Mouse (Mus musculus): ENCODE data around the gene Mettl1. TPM values are rescaled to one million over a fixed set of nuclear protein-coding genes. Genes with fewer than 3 reads are reported as not detected.
"Not testable (repeated sequence)": the region's sequence is repeated elsewhere in the genome, so short reads cannot be mapped to it uniquely, and the experiment has no call there.

The Mettl1 gene
- polyA plus RNA-seq, 1 experiment from 2014 or later, result 54.3 TPM

DNA sequence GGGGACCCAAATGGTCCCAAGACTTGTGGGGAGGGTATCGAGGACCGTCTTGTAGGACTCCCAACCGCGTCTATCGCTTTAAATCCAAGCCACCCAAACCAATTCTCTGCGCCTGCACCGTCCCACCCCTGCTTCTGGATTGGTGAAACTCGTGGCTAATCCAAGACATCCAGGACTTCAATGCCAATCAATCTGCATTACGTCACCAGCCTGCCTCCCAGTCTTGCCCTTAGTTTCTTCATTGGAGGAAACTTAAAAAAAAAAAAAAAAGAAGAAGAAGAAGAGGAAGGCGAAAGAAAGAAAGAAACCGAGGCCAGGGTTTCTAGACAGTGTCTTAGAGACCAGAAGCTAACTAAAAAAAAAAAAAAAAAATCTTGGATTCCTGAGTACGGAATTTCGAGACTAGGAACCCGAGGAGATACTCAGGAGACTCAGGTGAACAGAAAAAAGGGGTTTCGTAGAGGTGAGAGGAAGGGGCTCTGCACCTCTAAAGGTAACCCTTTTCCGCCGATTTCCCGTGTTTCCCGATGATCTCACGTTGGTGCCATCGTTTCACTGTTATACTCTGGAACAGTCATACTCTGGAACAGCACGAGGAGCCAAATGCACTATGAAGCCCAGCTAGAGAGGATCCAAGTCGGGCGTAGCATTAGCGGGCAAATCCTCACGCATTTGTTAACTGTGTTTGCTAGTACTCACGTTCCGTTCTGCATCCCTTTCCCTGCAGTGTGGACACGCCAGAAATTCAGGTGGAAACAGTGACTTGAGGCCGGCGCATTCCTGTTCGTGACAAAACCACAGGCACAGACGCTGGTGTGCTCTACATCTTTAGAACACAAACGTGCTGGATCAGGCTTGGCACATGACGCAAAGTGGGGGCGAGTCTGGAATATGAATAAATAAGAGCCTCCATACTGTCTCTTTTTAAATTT lies 29.2 kb downstream of the Mettl1 start, which contains the start of gene Tspan31:
Tspan31 (minus strand) TSS at position 75 of the 932 bp plus-strand sequence.
- Histone ChIP-seq H3K4me3 (replicated peaks) (peak within 1 kb of the TSS; percentile 70), H3K4me1 (peaks cover 19% of the 10 kb centered on the region), H3K36me3 (peaks cover 26% of the 10 kb centered on the region), H3K27me3 (replicated peaks) (peaks cover 6% of the 10 kb centered on the region; the same call in 1 of the 2 replicates), H3K9me3 (no peaks in the 10 kb centered on the region), H3K27ac (peak within 1 kb of the TSS; percentile 95), H3K4me2 (peak within 1 kb of the TSS; percentile 81), H3K9ac (peak within 1 kb of the TSS; percentile 67)
- WGBS, result 1% methylated on average over 36 of the region's 36 CpGs
- peak; percentile 88 for ATAC-seq (ENCODE audit: insufficient read depth, low FRiP score, low read depth)

DNA sequence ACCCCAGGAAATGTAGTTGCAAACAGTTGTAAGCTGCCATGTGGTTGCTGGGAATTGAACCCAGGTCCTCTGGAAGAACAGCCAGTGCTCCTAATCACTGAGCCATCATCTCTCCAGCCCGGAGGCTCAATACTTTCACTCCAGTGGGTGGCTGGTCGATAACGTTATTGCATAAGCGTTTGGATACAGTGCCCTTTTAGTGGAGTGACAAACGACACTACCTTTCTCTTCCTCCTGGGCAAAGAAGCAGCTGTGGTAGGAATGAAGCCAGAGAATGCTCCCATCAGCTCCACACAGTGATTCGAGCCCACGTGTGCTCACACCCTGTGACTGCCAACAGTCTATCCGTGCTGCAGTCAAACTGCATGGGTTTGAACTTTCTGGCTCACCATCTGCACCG lies 30.0 kb downstream of the Mettl1 start:
- peak overlapping the region; percentile 70 for H3K4me3 ChIP-seq (replicated peaks)
- 69% methylated on average over 9 of the region's 9 CpGs for WGBS

DNA sequence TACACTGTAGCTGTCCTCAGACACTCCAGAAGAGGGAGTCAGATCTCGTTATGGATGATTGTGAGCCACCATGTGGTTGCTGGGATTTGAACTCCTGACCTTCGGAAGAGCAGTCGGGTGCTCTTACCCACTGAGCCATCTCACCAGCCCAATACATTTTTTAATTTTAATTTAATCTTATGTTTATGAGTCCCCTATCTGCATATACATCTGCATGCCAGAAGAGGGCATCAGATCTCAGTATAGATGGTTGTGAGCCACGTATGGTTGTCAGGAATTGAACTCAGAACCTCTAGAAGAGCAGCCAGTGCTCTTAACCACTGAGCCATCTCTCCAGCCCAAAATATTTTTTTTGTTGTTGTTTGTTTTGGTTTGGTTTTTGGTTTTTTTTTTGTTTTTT lies 31.1 kb downstream of the Mettl1 start:
- H3K9me3 ChIP-seq; H3K4me3 ChIP-seq (replicated peaks); H3K4me2 ChIP-seq; H3K27ac ChIP-seq; ATAC-seq (ENCODE audit: insufficient read depth, low FRiP score, low read depth); H3K36me3 ChIP-seq; H3K9ac ChIP-seq: not testable (repeated sequence)
- peaks cover 18% of the 10 kb centered on the region for H3K4me1 ChIP-seq
- 83% methylated on average over 4 of the region's 4 CpGs for WGBS
- H3K27me3 ChIP-seq (replicated peaks), result peaks cover 13% of the 10 kb centered on the region; the same call in 1 of the 2 replicates

More for the DNA sequence above, 30.0 kb downstream of the Mettl1 start:
- Histone ChIP-seq H3K36me3 (peaks cover 19% of the 10 kb centered on the region), H3K9me3 (no peaks in the 10 kb centered on the region), H3K4me2 (peak overlapping the region; percentile 81), H3K9ac (no peak overlapping the region; the same call in 1 of the 2 replicates), H3K27me3 (replicated peaks) (peaks cover 9% of the 10 kb centered on the region; the same call in 1 of the 2 replicates), H3K27ac (no peak overlapping the region), H3K4me1 (peaks cover 18% of the 10 kb centered on the region)
- ATAC-seq (ENCODE audit: insufficient read depth, low FRiP score, low read depth), result no peak

DNA sequence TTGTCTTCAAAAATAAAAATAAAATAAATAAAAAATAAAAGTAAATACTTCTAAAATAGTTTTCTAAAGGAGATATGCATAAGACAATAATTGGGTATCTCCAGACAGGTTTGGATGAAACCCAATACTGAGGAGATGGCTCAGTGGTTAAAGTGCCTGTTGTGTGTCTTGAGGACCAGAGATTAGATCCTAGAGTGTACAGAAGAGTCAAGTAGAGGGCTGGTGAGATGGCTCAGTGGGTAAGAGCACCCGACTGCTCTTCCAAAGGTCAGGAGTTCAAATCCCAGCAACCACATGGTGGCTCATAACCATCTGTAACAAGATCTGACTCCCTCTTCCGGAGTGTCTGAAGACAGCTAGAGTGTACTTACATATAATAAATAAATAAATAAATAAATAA lies 31.8 kb downstream of the Mettl1 start:
- H3K4me2 ChIP-seq; H3K9ac ChIP-seq; H3K4me3 ChIP-seq (replicated peaks); H3K36me3 ChIP-seq; H3K27ac ChIP-seq; H3K9me3 ChIP-seq; ATAC-seq (ENCODE audit: insufficient read depth, low FRiP score, low read depth): not testable (repeated sequence)
- 75% methylated on average over 2 of the region's 2 CpGs for WGBS
- H3K4me1 ChIP-seq, result peaks cover 21% of the 10 kb centered on the region
- peaks cover 18% of the 10 kb centered on the region for H3K27me3 ChIP-seq (replicated peaks)

DNA sequence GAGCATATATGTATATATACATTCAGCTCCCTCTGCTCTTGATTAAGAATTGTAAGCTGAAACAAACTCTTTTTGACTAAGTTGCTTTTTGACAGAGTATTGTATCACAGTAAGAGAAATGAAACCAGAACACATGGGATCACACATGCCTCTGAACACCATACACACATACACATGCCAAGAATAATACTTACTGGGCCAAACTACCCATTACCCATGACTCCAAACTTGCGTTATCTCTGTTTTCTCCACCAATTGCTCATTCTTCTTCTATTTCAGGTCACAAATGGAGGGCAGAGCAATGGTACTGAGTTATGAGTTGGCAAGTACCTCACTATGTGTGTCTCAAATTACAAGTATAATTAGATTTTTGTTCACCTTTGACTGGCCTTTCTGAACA lies 32.8 kb downstream of the Mettl1 start:
- ATAC-seq (ENCODE audit: insufficient read depth, low FRiP score, low read depth), result no peak

DNA sequence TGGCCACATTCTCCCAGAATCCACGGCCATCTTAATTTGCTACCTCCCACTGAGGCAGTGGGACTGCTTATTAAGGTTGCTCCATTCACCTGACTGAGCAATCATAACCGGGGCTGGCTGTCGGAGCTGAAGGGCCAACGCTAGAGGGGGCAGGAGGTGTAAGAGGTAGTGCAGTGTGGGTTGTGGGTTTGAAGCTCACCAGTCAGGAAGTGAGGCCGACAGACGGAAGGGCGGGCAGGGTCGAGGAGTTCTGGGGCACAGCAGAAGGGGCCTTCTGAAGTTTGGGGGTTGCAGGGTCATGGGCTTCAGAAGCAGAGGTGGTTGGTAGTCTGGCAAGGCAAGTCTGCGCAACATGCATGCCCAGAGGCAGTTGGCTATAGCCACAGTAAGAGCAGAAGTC lies 33.9 kb downstream of the Mettl1 start, which contains the start of gene Agap2:
Agap2 (plus strand) TSS at position 205 of the 400 bp plus-strand sequence.
- Histone ChIP-seq H3K4me2 (no peak within 1 kb of the TSS), H3K9me3 (no peaks in the 10 kb centered on the region), H3K27ac (no peak within 1 kb of the TSS), H3K4me1 (peaks cover 30% of the 10 kb centered on the region), H3K27me3 (replicated peaks) (peaks cover 39% of the 10 kb centered on the region), H3K9ac (no peak within 1 kb of the TSS), H3K36me3 (no peaks in the 10 kb centered on the region), H3K4me3 (replicated peaks) (no peak within 1 kb of the TSS)
- no peak for ATAC-seq (ENCODE audit: insufficient read depth, low FRiP score, low read depth)
- 58% methylated on average over 9 of the region's 9 CpGs for WGBS

More for the DNA sequence above, 32.8 kb downstream of the Mettl1 start:
- Histone ChIP-seq H3K9ac (no peak overlapping the region), H3K9me3 (no peaks in the 10 kb centered on the region), H3K4me2 (no peak overlapping the region), H3K4me1 (peaks cover 22% of the 10 kb centered on the region), H3K27me3 (replicated peaks) (peaks cover 28% of the 10 kb centered on the region), H3K4me3 (replicated peaks) (no peak overlapping the region), H3K36me3 (no peaks in the 10 kb centered on the region), H3K27ac (no peak overlapping the region)
- WGBS, result 91% methylated on average over 1 of the region's 1 CpGs

DNA sequence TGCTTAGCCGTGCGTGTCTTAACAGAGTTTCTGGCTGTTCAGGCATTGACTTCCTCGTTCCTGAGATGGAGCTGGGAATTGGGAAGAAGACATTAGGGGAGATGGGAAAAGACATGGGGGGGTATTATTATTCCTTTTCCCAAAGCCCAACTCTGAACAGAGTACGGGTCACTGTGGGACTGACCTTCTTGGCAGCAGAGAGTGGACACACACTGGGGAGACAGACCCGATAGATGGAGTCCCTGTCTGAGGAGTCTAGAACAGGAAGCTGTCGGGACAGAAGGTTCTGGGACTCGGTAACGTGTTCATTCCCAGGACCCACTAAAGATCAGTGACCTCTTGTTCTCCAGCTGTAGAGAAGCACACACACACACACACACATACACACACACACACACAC lies 34.4 kb downstream of the Mettl1 start:
- peaks cover 35% of the 10 kb centered on the region for H3K4me1 ChIP-seq
- H3K9ac ChIP-seq, result no peak overlapping the region
- no peaks in the 10 kb centered on the region for H3K9me3 ChIP-seq
- no peak overlapping the region for H3K4me3 ChIP-seq (replicated peaks)
- ATAC-seq (ENCODE audit: insufficient read depth, low FRiP score, low read depth), result no peak
- WGBS, result 64% methylated on average over 8 of the region's 8 CpGs
- no peak overlapping the region for H3K27ac ChIP-seq
- H3K4me2 ChIP-seq, result no peak overlapping the region
- no peaks in the 10 kb centered on the region for H3K36me3 ChIP-seq
- H3K27me3 ChIP-seq (replicated peaks), result peaks cover 45% of the 10 kb centered on the region

DNA sequence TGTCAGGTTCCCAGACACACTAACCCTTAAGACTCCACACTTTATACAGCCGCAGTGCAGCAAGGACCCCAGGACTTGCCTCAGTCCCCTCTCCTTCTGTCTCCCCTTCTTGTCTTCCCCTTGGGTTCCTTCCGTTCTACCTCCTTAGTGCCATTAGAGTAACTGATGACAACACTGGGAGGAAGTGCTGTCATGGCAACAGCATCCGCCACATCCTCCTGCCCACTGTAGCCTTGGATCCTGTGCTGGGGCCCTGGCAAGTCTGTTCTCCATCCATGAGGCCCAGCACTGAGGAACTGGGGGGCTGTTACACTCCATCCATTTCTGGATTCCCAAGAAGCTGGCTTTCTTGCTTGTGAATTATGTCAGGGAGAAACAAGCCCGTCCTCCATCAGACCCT lies 34.9 kb downstream of the Mettl1 start:
- WGBS, result 31% methylated on average over 4 of the region's 4 CpGs
- H3K27ac ChIP-seq, result no peak overlapping the region
- H3K9me3 ChIP-seq, result no peaks in the 10 kb centered on the region
- ATAC-seq (ENCODE audit: insufficient read depth, low FRiP score, low read depth), result no peak
- H3K4me3 ChIP-seq (replicated peaks), result no peak overlapping the region
- H3K4me2 ChIP-seq, result no peak overlapping the region
- no peaks in the 10 kb centered on the region for H3K36me3 ChIP-seq
- peaks cover 35% of the 10 kb centered on the region for H3K4me1 ChIP-seq
- H3K9ac ChIP-seq, result no peak overlapping the region
- H3K27me3 ChIP-seq (replicated peaks), result peaks cover 49% of the 10 kb centered on the region

DNA sequence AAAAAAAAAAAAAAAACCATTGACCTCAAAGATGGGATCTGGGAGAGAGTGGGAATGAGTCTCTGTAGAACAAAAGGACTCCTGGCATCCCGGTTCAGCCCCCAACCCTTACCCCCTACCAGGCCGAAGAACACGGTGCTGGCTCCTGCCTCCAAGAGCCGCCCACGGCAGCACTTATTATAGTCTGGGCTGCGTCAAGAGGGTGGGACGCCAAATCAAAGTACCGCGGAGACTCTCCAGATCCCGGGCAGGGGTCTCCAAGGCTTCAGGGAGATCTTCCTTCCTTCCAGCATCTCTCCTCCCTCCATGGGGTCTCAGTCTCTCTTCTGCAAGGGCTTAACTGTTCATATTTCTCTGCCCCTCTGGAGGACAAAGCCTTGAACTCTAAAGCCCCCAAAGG lies 36.3 kb downstream of the Mettl1 start:
- no peak for ATAC-seq (ENCODE audit: insufficient read depth, low FRiP score, low read depth)
- no peak overlapping the region for H3K4me2 ChIP-seq
- H3K27me3 ChIP-seq (replicated peaks), result peaks cover 59% of the 10 kb centered on the region
- H3K4me1 ChIP-seq, result peaks cover 41% of the 10 kb centered on the region
- no peak overlapping the region for H3K27ac ChIP-seq
- H3K36me3 ChIP-seq, result no peaks in the 10 kb centered on the region
- no peak overlapping the region for H3K9ac ChIP-seq
- H3K4me3 ChIP-seq (replicated peaks), result no peak overlapping the region
- no peaks in the 10 kb centered on the region for H3K9me3 ChIP-seq
- 5% methylated on average over 10 of the region's 10 CpGs for WGBS

DNA sequence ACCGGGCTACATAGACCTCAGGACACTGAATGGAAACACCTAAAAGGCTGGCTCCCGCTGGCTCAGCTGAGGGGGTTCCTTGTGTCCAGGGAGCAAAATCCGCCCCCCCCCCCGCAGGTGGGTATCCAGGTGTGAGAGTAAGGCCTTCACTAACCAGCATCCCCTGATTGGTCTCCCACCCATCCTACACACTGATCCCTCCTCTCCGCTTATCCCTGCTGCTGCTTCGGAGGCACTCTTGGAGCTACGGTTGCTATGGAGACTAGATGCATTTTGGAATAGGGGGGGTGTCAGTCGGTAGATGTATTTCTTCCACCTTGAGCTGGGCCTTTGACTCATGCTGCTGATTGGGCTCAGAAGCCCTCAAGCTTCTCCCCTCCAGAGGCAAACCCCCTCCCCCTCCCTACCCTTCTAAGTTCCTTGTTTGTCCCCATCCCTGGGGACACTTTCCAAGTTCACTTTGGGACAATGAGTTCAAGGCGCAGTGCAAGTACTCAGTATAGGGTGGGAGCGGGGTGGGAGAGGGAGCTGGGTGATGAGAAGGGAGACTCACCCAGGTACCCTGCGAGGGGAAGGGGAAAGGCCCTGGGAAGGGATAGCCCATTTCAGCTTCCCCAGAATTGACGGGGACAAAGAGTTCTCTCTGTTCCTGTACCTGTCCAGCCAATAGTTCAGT lies 36.9 kb downstream of the Mettl1 start:
- no peak overlapping the region for H3K27ac ChIP-seq
- peaks cover 65% of the 10 kb centered on the region for H3K27me3 ChIP-seq (replicated peaks)
- 5% methylated on average over 12 of the region's 12 CpGs for WGBS
- no peak for ATAC-seq (ENCODE audit: insufficient read depth, low FRiP score, low read depth)
- peaks cover 41% of the 10 kb centered on the region for H3K4me1 ChIP-seq
- no peak overlapping the region for H3K9ac ChIP-seq
- H3K36me3 ChIP-seq, result no peaks in the 10 kb centered on the region
- no peaks in the 10 kb centered on the region for H3K9me3 ChIP-seq
- H3K4me2 ChIP-seq, result peak overlapping the region; percentile 93
- H3K4me3 ChIP-seq (replicated peaks), result peak overlapping the region; percentile 50

DNA sequence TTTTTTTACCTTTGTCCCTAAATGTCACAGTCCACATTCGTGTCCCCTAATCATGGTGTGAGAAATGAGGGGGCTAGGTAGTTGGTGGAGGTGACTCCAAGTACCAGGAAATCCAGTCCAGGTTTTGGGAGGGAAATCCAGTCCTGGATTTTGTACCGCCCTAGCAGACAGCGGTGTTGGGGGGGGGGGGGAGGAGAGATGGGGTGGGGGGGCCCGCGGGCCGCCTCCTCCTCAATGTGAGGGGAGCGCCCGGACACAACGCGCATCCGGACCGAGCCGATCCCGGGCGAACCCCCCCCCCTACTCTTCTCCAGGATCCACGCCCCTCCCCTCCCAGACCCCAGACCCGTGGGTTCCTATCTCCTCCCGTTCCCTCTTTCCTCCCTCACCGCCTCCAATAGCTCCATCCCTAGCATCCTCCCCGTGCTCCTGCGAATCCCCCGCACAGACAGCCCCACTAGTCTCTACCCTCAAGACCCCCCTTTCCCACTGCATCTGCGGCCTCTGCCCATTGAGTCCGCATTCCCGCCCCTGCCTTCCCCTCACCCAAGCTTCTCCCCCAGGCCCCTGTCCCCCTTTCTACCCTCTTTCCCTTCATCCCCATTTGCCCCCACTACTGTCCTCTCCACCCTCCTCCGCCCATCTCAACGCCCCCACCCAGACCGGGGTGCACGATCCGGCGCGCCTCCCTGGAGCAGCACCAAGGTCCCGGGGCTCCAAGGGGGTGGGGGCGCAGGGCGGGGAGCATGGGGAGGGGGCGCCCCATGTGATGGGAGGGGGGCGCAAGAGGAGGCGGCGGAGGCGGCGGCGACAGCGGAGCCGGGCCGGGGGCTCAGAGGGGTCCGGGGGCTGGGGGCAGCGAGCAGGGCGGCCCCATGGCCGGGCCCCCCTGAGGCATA lies 37.7 kb downstream of the Mettl1 start:
- H3K27me3 ChIP-seq (replicated peaks), result peaks cover 69% of the 10 kb centered on the region

More for the DNA sequence above, 37.7 kb downstream of the Mettl1 start:
- no peaks in the 10 kb centered on the region for H3K36me3 ChIP-seq
- H3K9ac ChIP-seq, result peak overlapping the region; percentile 13; the same call in 1 of the 2 replicates
- no peak overlapping the region for H3K27ac ChIP-seq
- no peaks in the 10 kb centered on the region for H3K9me3 ChIP-seq
- peaks cover 47% of the 10 kb centered on the region for H3K4me1 ChIP-seq
- H3K4me3 ChIP-seq (replicated peaks), result peak overlapping the region; percentile 50
- peak overlapping the region; percentile 93 for H3K4me2 ChIP-seq
- no peak; the same call in 1 of the 2 replicates for ATAC-seq (ENCODE audit: insufficient read depth, low FRiP score, low read depth)
- 0% methylated on average over 26 of the region's 49 CpGs for WGBS

Data from stomach, embryonic 15.5 days (tissue).